Mouse (Mus musculus): Measurements from ENCODE around the gene Gli2. TPM values are rescaled to one million over a fixed set of nuclear protein-coding genes. Genes with fewer than 3 reads are reported as not detected.

Gene Gli2
- total RNA-seq, 1 experiment: 9.8 TPM

DNA sequence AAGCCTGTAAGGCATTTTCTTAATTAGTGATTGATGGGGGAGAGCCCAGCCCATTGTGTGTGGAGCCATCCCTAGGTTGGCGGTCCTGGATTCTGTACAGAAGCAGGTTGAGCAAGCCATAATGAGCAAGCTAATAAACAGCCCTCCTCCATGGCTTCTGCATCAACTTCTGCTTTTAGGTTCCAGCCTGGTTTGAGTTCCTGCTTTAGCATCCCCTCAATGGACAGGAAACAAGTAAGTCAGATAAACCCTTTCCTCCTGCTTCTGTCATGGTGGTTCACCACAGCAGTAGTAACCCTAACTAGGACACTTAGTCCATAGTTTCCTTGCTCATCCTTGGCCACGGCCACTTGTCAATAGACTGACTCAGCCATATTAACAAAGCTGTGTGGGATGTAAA, 238.4 kb downstream of the Gli2 start:
- TF ChIP-seq ZNF384 (IDR thresholded peaks at IDR 0.05; ENCODE audit: low read depth, low read length): no peak
- no peak for TF ChIP-seq ZC3H11A (IDR thresholded peaks at IDR 0.05; ENCODE audit: borderline replicate concordance, low read depth, low read length)
- TF ChIP-seq CHD2 (IDR thresholded peaks at IDR 0.05; ENCODE audit: low read depth, low read length): no peak
- TF ChIP-seq MAFK (IDR thresholded peaks at IDR 0.05; ENCODE audit: insufficient read depth, low read depth, low read length): no peak
- no peak for TF ChIP-seq HCFC1 (IDR thresholded peaks at IDR 0.05; ENCODE audit: borderline replicate concordance, insufficient read depth, low read length)
- Histone ChIP-seq H3K36me3 (ENCODE audit: control insufficient read depth, insufficient read depth, low read length, poor library complexity, severe bottlenecking) (no peaks in the 10 kb centered on the region), H3K9me3 (ENCODE audit: control insufficient read depth, insufficient read depth, low read depth, low read length) (peaks cover 7% of the 10 kb centered on the region), H3K4me1 (ENCODE audit: control insufficient read depth in 2 of 2, insufficient read depth in 2 of 2, low read length in 2 of 2, poor library complexity in 1 of 2) (no peaks in the 10 kb centered on the region), H3K4me3 (ENCODE audit: insufficient read depth in 1 of 2, low read depth in 1 of 2, low read length in 2 of 2, poor library complexity in 1 of 2, severe bottlenecking in 1 of 2) (no peak overlapping the region), H3K27ac (ENCODE audit: insufficient read depth, low read depth, low read length, poor library complexity, severe bottlenecking) (no peak overlapping the region), H3K9ac (ENCODE audit: insufficient read depth, low read depth, low read length, poor library complexity, severe bottlenecking) (no peak overlapping the region)
- no peak for DNase-seq (ENCODE audit: low read depth, low spot score)
- in situ Hi-C loops (cut with MboI; ENCODE audit: low sequenced_read_pairs in 2 of 2, unreplicated experiment in 2 of 2): no loop called here

- Histone ChIP-seq H3K36me3 (ENCODE audit: control insufficient read depth, insufficient read depth, low read length, poor library complexity, severe bottlenecking) (no peaks in the 10 kb centered on the region), H3K9ac (ENCODE audit: insufficient read depth, low read depth, low read length, poor library complexity, severe bottlenecking) (no peak overlapping the region), H3K4me1 (ENCODE audit: control insufficient read depth in 2 of 2, insufficient read depth in 2 of 2, low read length in 2 of 2, poor library complexity in 1 of 2) (no peaks in the 10 kb centered on the region), H3K9me3 (ENCODE audit: control insufficient read depth, insufficient read depth, low read depth, low read length) (peaks cover 8% of the 10 kb centered on the region), H3K4me3 (ENCODE audit: insufficient read depth in 1 of 2, low read depth in 1 of 2, low read length in 2 of 2, poor library complexity in 1 of 2, severe bottlenecking in 1 of 2) (no peak overlapping the region), H3K27ac (ENCODE audit: insufficient read depth, low read depth, low read length, poor library complexity, severe bottlenecking) (no peak overlapping the region)
- TF ChIP-seq ZNF384 (IDR thresholded peaks at IDR 0.05; ENCODE audit: low read depth, low read length) (no peak), HCFC1 (IDR thresholded peaks at IDR 0.05; ENCODE audit: borderline replicate concordance, insufficient read depth, low read length) (no peak), ZC3H11A (IDR thresholded peaks at IDR 0.05; ENCODE audit: borderline replicate concordance, low read depth, low read length) (no peak), MAFK (IDR thresholded peaks at IDR 0.05; ENCODE audit: insufficient read depth, low read depth, low read length) (no peak)
- DNase-seq (ENCODE audit: low read depth, low spot score): no peak
- in situ Hi-C loops (cut with MboI; ENCODE audit: low sequenced_read_pairs in 2 of 2, unreplicated experiment in 2 of 2): no loop called here
These were observed 243.1 kb downstream of the Gli2 start for GRCm38 (mm10) chr1:118810336-118810735.

DNA sequence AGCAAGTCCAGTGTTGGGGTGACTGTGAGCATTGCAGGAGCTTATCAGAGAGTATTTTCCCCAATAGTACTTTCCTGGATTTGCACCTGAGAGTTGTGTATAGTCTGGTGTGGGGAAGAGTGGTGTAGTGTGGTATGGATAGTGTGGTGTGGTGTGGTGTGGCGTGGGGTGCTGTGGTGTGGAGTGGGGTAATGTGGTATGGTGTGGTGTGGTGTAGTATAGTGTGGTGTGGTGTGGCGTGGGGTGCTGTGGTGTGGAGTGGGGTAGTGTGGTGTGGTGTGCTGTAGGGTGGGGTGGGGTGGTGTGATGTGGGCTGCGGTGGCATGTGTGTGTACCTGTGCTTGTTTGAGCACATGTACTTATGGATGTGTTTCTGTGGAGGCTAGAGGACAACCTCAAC, 246.7 kb downstream of the Gli2 start:
- no peak for DNase-seq (ENCODE audit: low read depth, low spot score)
- Histone ChIP-seq H3K27ac (ENCODE audit: insufficient read depth, low read depth, low read length, poor library complexity, severe bottlenecking) (no peak overlapping the region), H3K36me3 (ENCODE audit: control insufficient read depth, insufficient read depth, low read length, poor library complexity, severe bottlenecking) (no peaks in the 10 kb centered on the region), H3K9me3 (ENCODE audit: control insufficient read depth, insufficient read depth, low read depth, low read length) (peaks cover 6% of the 10 kb centered on the region), H3K4me1 (ENCODE audit: control insufficient read depth in 2 of 2, insufficient read depth in 2 of 2, low read length in 2 of 2, poor library complexity in 1 of 2) (no peaks in the 10 kb centered on the region), H3K9ac (ENCODE audit: insufficient read depth, low read depth, low read length, poor library complexity, severe bottlenecking) (no peak overlapping the region), H3K4me3 (ENCODE audit: insufficient read depth in 1 of 2, low read depth in 1 of 2, low read length in 2 of 2, poor library complexity in 1 of 2, severe bottlenecking in 1 of 2) (no peak overlapping the region)
- in situ Hi-C loops (cut with MboI; ENCODE audit: low sequenced_read_pairs in 2 of 2, unreplicated experiment in 2 of 2): no loop called here
- TF ChIP-seq HCFC1 (IDR thresholded peaks at IDR 0.05; ENCODE audit: borderline replicate concordance, insufficient read depth, low read length) (no peak), CHD2 (IDR thresholded peaks at IDR 0.05; ENCODE audit: low read depth, low read length) (no peak), ZC3H11A (IDR thresholded peaks at IDR 0.05; ENCODE audit: borderline replicate concordance, low read depth, low read length) (no peak), ZNF384 (IDR thresholded peaks at IDR 0.05; ENCODE audit: low read depth, low read length) (no peak), MAFK (IDR thresholded peaks at IDR 0.05; ENCODE audit: insufficient read depth, low read depth, low read length) (no peak)

DNA sequence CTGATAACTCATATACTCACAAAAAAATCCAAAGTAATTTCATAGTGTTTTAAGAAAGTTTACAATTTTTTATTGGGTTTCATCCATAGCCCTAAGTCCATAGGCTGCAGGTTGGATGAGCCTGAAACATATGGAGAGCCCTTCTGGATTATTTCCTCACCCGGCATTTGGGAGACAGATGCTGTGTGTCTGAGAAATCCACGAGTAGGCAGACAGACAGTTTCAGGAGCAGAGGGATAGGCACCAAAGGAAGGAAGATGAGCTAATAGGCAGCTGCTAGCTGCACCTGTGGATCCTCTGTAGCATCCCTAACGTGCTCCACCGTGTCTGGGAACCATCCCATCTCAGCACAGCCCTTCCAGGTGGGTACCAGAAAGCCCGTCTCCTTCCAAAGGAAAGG, 251.3 kb downstream of the Gli2 start:
- Histone ChIP-seq H3K4me3 (ENCODE audit: insufficient read depth in 1 of 2, low read depth in 1 of 2, low read length in 2 of 2, poor library complexity in 1 of 2, severe bottlenecking in 1 of 2) (no peak overlapping the region), H3K9me3 (ENCODE audit: control insufficient read depth, insufficient read depth, low read depth, low read length) (no peaks in the 10 kb centered on the region), H3K4me1 (ENCODE audit: control insufficient read depth in 2 of 2, insufficient read depth in 2 of 2, low read length in 2 of 2, poor library complexity in 1 of 2) (no peaks in the 10 kb centered on the region), H3K9ac (ENCODE audit: insufficient read depth, low read depth, low read length, poor library complexity, severe bottlenecking) (no peak overlapping the region), H3K27ac (ENCODE audit: insufficient read depth, low read depth, low read length, poor library complexity, severe bottlenecking) (no peak overlapping the region), H3K36me3 (ENCODE audit: control insufficient read depth, insufficient read depth, low read length, poor library complexity, severe bottlenecking) (no peaks in the 10 kb centered on the region)
- TF ChIP-seq MAFK (IDR thresholded peaks at IDR 0.05; ENCODE audit: insufficient read depth, low read depth, low read length): no peak
- TF ChIP-seq ZC3H11A (IDR thresholded peaks at IDR 0.05; ENCODE audit: borderline replicate concordance, low read depth, low read length): no peak
- no peak for TF ChIP-seq ZNF384 (IDR thresholded peaks at IDR 0.05; ENCODE audit: low read depth, low read length)
- no peak for TF ChIP-seq HCFC1 (IDR thresholded peaks at IDR 0.05; ENCODE audit: borderline replicate concordance, insufficient read depth, low read length)
- TF ChIP-seq CHD2 (IDR thresholded peaks at IDR 0.05; ENCODE audit: low read depth, low read length): no peak
- DNase-seq (ENCODE audit: low read depth, low spot score): no peak
- in situ Hi-C loops (cut with MboI; ENCODE audit: low sequenced_read_pairs in 2 of 2, unreplicated experiment in 2 of 2): no loop called here

All from ES-E14 (cell line).